Mouse (Mus musculus): ENCODE data around the gene Bglap.

Bglap gene

GRCm38 (mm10) chr3:88354396-88355165, 29.7 kb downstream of the Bglap start:
- no peak for DNase-seq (ENCODE audit: extremely low read depth, insufficient read length, low spot score)

DNA sequence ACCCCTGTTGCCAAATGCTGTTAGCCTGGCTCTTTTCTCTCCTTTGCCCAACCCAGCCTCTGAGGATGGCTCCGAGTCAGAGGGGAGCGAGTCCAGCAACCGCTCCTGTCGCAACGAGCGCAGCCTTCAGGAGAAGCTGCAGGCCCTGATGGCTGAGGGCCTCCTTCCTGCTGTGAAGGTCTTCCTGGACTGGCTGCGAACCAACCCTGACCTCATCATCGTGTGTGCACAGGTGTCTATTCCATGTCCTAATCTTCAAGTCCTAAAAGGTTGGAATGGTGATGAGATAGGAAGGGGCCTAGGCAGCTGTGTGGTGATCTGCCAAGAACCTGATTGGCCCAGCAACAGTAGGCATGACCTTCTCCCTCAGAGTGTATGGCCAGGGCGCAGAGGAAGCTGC, 31.4 kb downstream of the Bglap start:
- no peak for DNase-seq (ENCODE audit: extremely low read depth, insufficient read length, low spot score)

DNA sequence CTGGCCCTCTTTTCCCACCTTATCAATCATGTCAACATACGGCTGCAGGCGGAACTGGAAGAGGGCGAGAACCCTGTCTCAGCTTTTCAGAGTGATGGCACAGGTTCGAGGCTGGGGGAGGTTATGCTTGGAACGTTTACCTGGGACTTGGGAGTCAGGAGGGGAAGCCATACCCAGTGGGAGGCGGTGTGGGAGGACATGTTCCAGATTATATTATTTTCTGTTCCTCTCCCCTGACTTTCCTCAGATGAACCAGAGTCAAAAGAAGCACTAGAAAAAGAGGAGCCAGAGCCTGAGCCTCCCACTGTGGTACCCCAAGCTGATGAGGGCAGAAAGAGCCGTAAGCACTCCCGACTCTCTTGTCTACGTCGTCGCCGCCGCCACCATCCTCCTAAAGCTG, 33.5 kb downstream of the Bglap start:
- DNase-seq (ENCODE audit: extremely low read depth, insufficient read length, low spot score): no peak

- no peak for DNase-seq (ENCODE audit: extremely low read depth, insufficient read length, low spot score)
These were observed 45.3 kb downstream of the Bglap start for GRCm38 (mm10) chr3:88339006-88339405.

DNA sequence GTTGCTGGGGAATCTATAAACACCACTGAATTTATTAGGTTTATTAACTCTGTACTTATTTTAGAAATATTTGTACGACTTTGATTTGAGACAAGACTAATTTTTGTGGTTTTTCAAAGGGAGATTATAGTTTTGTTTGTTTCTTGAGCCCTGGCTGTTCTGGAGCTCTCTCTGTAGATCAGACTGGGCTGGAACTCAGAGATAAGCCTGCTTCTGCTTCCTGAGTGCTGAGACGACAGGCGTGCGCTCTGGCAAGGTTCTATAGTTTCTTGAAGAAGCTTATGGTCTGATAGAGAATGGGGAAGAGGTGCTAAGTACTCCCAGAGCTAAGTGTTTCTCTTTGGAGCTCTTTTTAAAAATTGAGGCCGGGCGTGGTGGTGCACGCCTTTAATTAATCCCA, 45.9 kb downstream of the Bglap start:
- DNase-seq (ENCODE audit: extremely low read depth, insufficient read length, low spot score): no peak

- DNase-seq (ENCODE audit: extremely low read depth, insufficient read length, low spot score): no peak
These were observed 46.8 kb downstream of the Bglap start for GRCm38 (mm10) chr3:88337367-88338020.

- DNase-seq (ENCODE audit: extremely low read depth, insufficient read length, low spot score): peak; percentile 97
These were observed 47.9 kb downstream of the Bglap start, which contains the start of the genes Tmem79 and Smg5 for GRCm38 (mm10) chr3:88336058-88337013. Gene Tmem79, minus strand, starts transcription at chr3:88336148. Gene Smg5, plus strand, starts transcription at chr3:88336260.

DNA sequence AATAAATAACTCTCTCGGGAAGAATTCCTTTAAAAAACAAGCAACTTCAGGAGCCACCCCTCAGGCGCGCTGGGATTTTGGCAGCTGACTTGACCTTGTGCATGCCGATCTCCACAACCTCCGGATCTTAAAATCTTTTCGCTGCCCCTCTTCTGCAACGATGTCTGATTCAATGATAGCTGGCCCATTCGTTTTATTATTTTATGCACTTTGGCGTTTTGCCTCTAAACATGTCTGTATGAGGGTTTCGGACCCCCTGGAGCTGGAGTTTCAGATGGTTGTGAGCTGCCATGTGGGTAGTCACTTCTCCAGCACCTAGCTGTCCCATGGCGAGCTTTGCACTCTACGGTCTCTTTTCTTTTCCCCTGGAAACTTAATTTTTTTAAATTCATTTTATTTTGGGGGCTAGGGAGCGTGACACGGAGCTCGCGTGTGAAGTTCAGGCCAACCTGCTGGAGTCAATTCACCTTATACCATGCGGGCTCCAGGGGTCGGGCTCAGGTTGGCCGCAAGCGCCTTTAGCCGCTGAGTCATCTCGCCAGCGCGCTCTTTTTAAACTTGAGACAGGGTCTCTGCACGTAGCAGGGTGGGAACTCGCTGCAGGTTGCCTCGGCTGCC, 48.7 kb downstream of the Bglap start:
- no peak for DNase-seq (ENCODE audit: extremely low read depth, insufficient read length, low spot score)

- DNase-seq (ENCODE audit: extremely low read depth, insufficient read length, low spot score): no peak
These were observed 49.3 kb downstream of the Bglap start for GRCm38 (mm10) chr3:88334902-88335435.

DNA sequence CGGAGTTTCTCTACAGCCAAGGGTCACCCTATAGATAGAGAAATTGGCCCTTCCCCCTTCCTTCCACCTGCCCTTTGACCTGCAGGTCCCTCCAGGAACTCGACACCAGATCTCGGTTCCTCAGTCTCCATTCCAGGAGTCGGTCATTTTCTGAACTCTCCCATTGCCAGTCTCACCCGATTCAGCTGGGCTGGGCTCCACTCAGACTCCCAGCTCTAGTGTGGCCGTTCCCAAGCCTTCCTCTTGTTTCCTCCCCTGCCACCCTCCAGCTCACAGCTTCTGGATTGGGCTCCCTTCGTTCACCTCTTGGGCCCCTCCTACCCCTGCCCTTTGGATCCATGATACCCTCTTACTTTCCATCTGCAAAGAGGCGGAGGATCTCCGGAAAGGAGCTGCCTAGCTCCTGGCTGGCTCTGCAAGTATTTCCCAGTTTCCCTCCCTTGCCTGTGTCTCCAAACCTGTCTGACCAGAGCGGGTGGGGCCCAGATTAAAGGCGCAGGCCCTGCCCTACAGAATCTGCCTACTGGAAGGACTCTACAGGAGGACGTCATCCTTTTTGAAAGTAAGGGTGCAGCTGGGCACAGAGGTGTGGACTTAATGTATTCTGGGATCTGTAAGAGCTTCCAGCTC, 50.1 kb downstream of the Bglap start:
- DNase-seq (ENCODE audit: extremely low read depth, insufficient read length, low spot score): no peak

All from 3134 (cell line).